ENCODE assay signal across 8 mouse cellular contexts in genomic region chr4:130790180-130790579, GRCm38 (mm10). TPM values are rescaled to one million over a fixed set of nuclear protein-coding genes. Genes with fewer than 3 reads are reported as not detected.
DNase-seq lines count a peak whose midpoint lies in the region; ATAC-seq and TF ChIP-seq lines count a peak whose summit lies in the region.

No protein-coding gene starts in this region.

- no peaks in the 10 kb centered on the region for H3K36me3 ChIP-seq in thymus, adult 2 months (ENCODE audit: control insufficient read depth, insufficient read depth, low read length)

- no peak overlapping the region for H3K27ac ChIP-seq in thymus, adult 2 months (ENCODE audit: control insufficient read depth, insufficient read depth, low read length)

- no peak for TF ChIP-seq POLR2A in thymus, adult 2 months (IDR thresholded peaks at IDR 0.05; ENCODE audit: control insufficient read depth, extremely low read depth, insufficient read depth, low read length, poor library complexity)

- no peak overlapping the region for H3K4me3 ChIP-seq in thymus, adult 2 months (ENCODE audit: control insufficient read depth, insufficient read depth, low read length)

- TF ChIP-seq CTCF in thymus, adult 2 months (IDR thresholded peaks at IDR 0.05; ENCODE audit: borderline replicate concordance, control insufficient read depth, extremely low read depth, insufficient read depth, low read length, poor library complexity): peak; percentile 73; the same call in 1 of the 2 replicates

- 12% methylated on average over 6 of the region's 6 CpGs for WGBS in thymus, adult 2 months

- peaks cover 10% of the 10 kb centered on the region; the same call in 1 of the 2 replicates for H3K27me3 ChIP-seq in thymus, adult 2 months (ENCODE audit: control insufficient read depth, insufficient read depth, low read length)

- ATAC-seq in neutrophil, adult 5-6 weeks (ENCODE audit: extremely low read depth, insufficient number of reproducible peaks, low FRiP score, poor library complexity, severe bottlenecking): peak; percentile 53; the same call in 1 of the 2 replicates

- peak; percentile 79 for DNase-seq in 416B (ENCODE audit: low read depth)
- DNase-seq in adipocyte (ENCODE audit: low spot score): peak; percentile 73
- peak; percentile 95 for DNase-seq in embryo, embryonic 10.5 days (ENCODE audit: low spot score)
- peak; percentile 90 for DNase-seq in heart, adult 8-10 months (ENCODE audit: low spot score)
- DNase-seq in kidney, postnatal 25 days: peak; percentile 76 to 82
- DNase-seq in lung, adult 18-20 months: peak; percentile 77 to 80
- DNase-seq in thymus, adult 2 months: peak; percentile 79

- H3K4me1 ChIP-seq in thymus, adult 2 months (replicated peaks; ENCODE audit: control insufficient read depth, insufficient read depth, low read length): peaks cover 14% of the 10 kb centered on the region

RNA-seq across cellular contexts. Expression of gene Sdc3, which starts 2.2 kb away (rescaled TPM):
- 10 to 100 TPM; 24.2 to 48.6 (median 39.2) TPM for total RNA-seq in heart, adult 8-10 months (2022)
- 2.8 and 3.3 TPM in 2 replicates for total RNA-seq in neutrophil, adult 5-6 weeks (2017)
- polyA plus RNA-seq in thymus, adult 2 months (2012; rRNA removed): 96.8 and 97.5 TPM in 2 replicates
